Mouse (Mus musculus): Measurements from ENCODE around the gene Fam20b. TPM values are rescaled to one million over a fixed set of nuclear protein-coding genes. Genes with fewer than 3 reads are reported as not detected.
A peak's percentile ranks its signal among the peaks of the same experiment; 100 is the strongest.

Gene Fam20b
- polyA plus RNA-seq, 1 experiment from 2014 or later: 16.6 TPM

DNA sequence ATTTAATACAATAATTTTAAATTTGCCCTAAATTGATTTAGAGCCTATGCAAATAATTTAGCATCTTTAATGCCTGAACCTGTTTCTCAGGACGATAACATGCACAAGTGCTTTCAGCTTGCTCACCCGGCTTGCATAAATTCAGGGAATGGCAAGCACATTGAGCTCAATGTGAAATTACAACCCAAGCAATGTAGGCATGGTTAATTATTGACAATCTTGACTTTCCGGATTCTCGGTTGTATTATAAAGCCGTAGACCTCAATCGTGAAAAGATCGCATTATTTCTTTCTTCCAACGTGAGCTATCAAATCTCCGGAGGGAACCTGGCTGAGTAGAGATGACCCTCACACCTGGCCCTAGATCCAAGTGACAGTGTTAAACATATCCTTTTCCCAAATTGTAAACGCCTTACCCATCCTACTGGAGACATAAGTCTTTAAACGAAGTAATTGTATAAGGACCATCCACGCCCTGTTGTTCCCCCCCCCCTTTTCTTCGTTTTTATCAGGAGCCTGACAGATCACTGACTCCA is 1.1 kb downstream of the Fam20b start:
- Histone ChIP-seq H3K36me3 (peaks cover 18% of the 10 kb centered on the region), H3K27me3 (ENCODE audit: low read depth, poor library complexity, severe bottlenecking) (peaks cover 26% of the 10 kb centered on the region), H3K4me1 (peaks cover 22% of the 10 kb centered on the region), H3K4me3 (peak overlapping the region; percentile 92), H3K27ac (replicated peaks) (peak overlapping the region; percentile 96), H3K9me3 (replicated peaks) (no peaks in the 10 kb centered on the region)
- DNase-seq (ENCODE audit: low spot score): no peak
- 24% methylated on average over 13 of the region's 13 CpGs for WGBS

GRCm38 (mm10) chr1:156716681-156717080 is 2.2 kb downstream of the Fam20b start:
- H3K9me3 ChIP-seq (replicated peaks): no peaks in the 10 kb centered on the region
- peaks cover 22% of the 10 kb centered on the region for H3K4me1 ChIP-seq
- peaks cover 22% of the 10 kb centered on the region for H3K27me3 ChIP-seq (ENCODE audit: low read depth, poor library complexity, severe bottlenecking)
- H3K27ac ChIP-seq (replicated peaks): no peak overlapping the region
- peaks cover 18% of the 10 kb centered on the region for H3K36me3 ChIP-seq
- 95% methylated on average over 6 of the region's 6 CpGs for WGBS
- no peak for DNase-seq (ENCODE audit: low spot score)
- H3K4me3 ChIP-seq: no peak overlapping the region

GRCm38 (mm10) chr1:156710472-156711098 is 8.3 kb downstream of the Fam20b start:
- Histone ChIP-seq H3K27ac (replicated peaks) (no peak overlapping the region), H3K4me3 (no peak overlapping the region), H3K27me3 (ENCODE audit: low read depth, poor library complexity, severe bottlenecking) (no peaks in the 10 kb centered on the region), H3K36me3 (peaks cover 14% of the 10 kb centered on the region), H3K4me1 (0 out of 2 replicates have a peak, but pooled peaks cover 8% of the 10 kb centered on the region), H3K9me3 (replicated peaks) (no peaks in the 10 kb centered on the region)
- DNase-seq (ENCODE audit: low spot score): no peak
- 83% methylated on average over 10 of the region's 10 CpGs for WGBS

- Histone ChIP-seq H3K27ac (replicated peaks) (no peak overlapping the region), H3K9me3 (replicated peaks) (no peaks in the 10 kb centered on the region), H3K27me3 (ENCODE audit: low read depth, poor library complexity, severe bottlenecking) (no peaks in the 10 kb centered on the region), H3K4me3 (no peak overlapping the region), H3K36me3 (peaks cover 24% of the 10 kb centered on the region), H3K4me1 (0 out of 2 replicates have a peak, but pooled peaks cover 8% of the 10 kb centered on the region)
- 95% methylated on average over 3 of the region's 3 CpGs for WGBS
- DNase-seq (ENCODE audit: low spot score): no peak
Measured at GRCm38 (mm10) chr1:156708672-156709071, 10.2 kb downstream of the Fam20b start.

DNA sequence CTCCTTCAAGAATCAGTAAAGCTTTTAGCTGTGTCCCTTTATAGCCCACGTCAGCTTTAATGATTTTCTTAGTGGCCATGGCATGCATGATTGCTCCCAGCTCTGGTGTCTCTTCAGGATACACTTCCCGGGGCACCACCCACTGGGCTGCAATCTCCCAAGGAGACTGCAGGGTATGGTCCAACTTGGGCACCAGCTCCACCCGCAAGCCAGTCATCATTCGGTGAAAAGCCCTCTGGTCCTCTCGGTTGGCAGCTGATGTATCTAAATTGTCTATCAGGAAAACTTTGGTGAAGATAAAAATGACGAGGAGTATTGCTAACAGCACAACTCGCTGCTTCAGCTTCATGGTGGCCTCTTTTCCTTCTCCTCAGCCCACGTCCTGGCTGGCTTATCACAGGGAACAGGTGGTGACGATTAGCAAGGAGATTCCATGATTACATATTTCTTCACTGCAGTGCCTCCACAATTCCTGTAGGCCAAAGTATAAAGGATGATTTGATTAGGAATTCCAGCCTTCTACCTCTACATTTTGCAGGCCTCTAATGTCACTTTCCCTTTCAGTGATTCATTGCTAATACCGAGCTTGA is 13.1 kb downstream of the Fam20b start:
- Histone ChIP-seq H3K4me1 (0 out of 2 replicates have a peak, but pooled peaks cover 4% of the 10 kb centered on the region), H3K36me3 (peaks cover 48% of the 10 kb centered on the region), H3K9me3 (replicated peaks) (no peaks in the 10 kb centered on the region), H3K27me3 (ENCODE audit: low read depth, poor library complexity, severe bottlenecking) (no peaks in the 10 kb centered on the region), H3K27ac (replicated peaks) (no peak overlapping the region), H3K4me3 (no peak overlapping the region)
- DNase-seq (ENCODE audit: low spot score): no peak
- 85% methylated on average over 10 of the region's 10 CpGs for WGBS

GRCm38 (mm10) chr1:156703444-156703843 is 15.4 kb downstream of the Fam20b start:
- H3K27me3 ChIP-seq (ENCODE audit: low read depth, poor library complexity, severe bottlenecking): no peaks in the 10 kb centered on the region
- peaks cover 69% of the 10 kb centered on the region for H3K36me3 ChIP-seq
- no peaks in the 10 kb centered on the region for H3K9me3 ChIP-seq (replicated peaks)
- DNase-seq (ENCODE audit: low spot score): no peak
- no peaks in the 10 kb centered on the region for H3K4me1 ChIP-seq
- no peak overlapping the region for H3K4me3 ChIP-seq
- no peak overlapping the region for H3K27ac ChIP-seq (replicated peaks)
- 88% methylated on average over 4 of the region's 4 CpGs for WGBS

DNA sequence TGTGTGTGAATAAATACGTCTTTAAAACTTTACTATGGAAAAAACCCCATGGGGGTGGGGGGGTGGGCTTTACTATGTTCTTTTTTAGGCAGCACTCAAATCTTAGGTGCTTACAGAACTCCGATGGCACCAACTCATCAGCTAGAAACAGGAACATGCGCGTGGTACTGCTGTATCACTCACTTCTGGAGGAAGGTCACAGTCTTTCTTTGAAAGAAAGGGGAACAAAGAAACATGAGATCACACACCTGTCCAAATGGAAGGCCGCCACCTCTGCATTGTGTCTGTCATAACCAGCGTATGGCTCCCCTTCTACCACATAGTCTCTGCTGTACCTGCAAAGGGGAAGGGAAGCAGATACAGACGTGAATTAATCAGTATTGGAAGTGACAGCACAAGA is 16.7 kb downstream of the Fam20b start:
- H3K9me3 ChIP-seq (replicated peaks): no peaks in the 10 kb centered on the region
- peaks cover 81% of the 10 kb centered on the region for H3K36me3 ChIP-seq
- DNase-seq (ENCODE audit: low spot score): no peak
- H3K27me3 ChIP-seq (ENCODE audit: low read depth, poor library complexity, severe bottlenecking): no peaks in the 10 kb centered on the region
- H3K4me3 ChIP-seq: no peak overlapping the region
- H3K27ac ChIP-seq (replicated peaks): no peak overlapping the region
- H3K4me1 ChIP-seq: no peaks in the 10 kb centered on the region
- 92% methylated on average over 7 of the region's 7 CpGs for WGBS

DNA sequence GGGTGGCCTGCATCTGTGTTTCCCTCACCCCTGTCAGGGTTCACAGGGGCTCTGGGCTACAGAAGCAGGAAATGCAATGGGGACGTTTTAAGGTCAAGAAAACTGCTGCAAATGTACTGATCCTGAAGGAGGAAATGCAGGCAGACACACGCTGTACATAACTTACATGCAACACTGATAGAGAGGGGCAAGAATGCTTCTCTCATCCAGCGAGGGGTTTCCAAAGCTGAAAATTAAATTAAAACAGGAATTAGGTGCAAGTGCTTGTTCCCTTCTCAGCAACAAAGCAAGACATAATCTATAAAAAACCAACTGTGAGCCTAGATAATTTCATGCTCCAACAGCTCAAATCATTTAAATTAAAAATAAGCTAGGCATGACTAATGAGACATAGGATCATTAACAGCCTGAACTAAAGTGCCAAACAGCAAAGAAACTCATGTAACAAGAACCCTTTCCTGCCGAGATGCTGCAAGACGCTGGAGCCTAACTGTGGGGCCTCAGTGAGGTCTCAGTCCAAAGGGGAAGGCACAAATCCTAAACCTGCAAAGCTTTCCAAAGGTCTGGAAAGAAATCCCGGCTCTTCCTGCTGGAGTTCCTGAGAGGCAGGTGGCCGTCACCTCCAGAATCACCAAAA is 32.7 kb downstream of the Fam20b start:
- Histone ChIP-seq H3K27ac (replicated peaks) (no peak overlapping the region), H3K27me3 (ENCODE audit: low read depth, poor library complexity, severe bottlenecking) (no peaks in the 10 kb centered on the region), H3K36me3 (peaks cover 87% of the 10 kb centered on the region), H3K9me3 (replicated peaks) (no peaks in the 10 kb centered on the region), H3K4me3 (no peak overlapping the region), H3K4me1 (no peaks in the 10 kb centered on the region)
- 81% methylated on average over 7 of the region's 7 CpGs for WGBS
- DNase-seq (ENCODE audit: low spot score): no peak

- 86% methylated on average over 9 of the region's 9 CpGs for WGBS
- H3K9me3 ChIP-seq (replicated peaks): no peaks in the 10 kb centered on the region
- H3K27ac ChIP-seq (replicated peaks): no peak overlapping the region
- H3K27me3 ChIP-seq (ENCODE audit: low read depth, poor library complexity, severe bottlenecking): peaks cover 6% of the 10 kb centered on the region
- DNase-seq (ENCODE audit: low spot score): no peak
- no peak overlapping the region for H3K4me3 ChIP-seq
- peaks cover 3% of the 10 kb centered on the region for H3K4me1 ChIP-seq
- peaks cover 44% of the 10 kb centered on the region for H3K36me3 ChIP-seq
Measured at GRCm38 (mm10) chr1:156679599-156679998, 39.3 kb downstream of the Fam20b start.

- no peak for DNase-seq (ENCODE audit: low spot score)
- 82% methylated on average over 3 of the region's 3 CpGs for WGBS
Measured at GRCm38 (mm10) chr1:156677230-156677629, 41.7 kb downstream of the Fam20b start.

DNA sequence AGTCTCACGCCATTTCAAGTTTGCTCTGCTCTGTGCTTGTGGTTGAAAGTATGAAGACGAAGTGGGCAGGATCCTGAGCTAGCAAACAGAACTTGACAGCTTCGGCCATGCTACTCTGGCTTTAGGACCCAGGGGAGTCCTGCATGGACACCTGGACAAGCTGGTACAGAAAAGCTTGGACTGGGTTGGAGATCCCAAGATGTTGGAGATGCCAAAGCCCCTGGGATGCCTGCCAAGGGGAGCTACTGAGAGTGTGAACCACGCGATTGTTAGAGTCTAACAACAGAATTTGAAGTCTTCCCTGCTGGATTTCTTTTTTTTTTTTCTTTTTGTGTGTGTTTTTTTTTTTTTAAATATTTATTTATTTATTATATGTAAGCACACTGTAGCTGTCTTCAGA is 42.3 kb downstream of the Fam20b start:
- H3K36me3 ChIP-seq: peaks cover 19% of the 10 kb centered on the region
- peaks cover 22% of the 10 kb centered on the region for H3K27me3 ChIP-seq (ENCODE audit: low read depth, poor library complexity, severe bottlenecking)
- DNase-seq (ENCODE audit: low spot score): no peak
- 87% methylated on average over 5 of the region's 5 CpGs for WGBS
- H3K9me3 ChIP-seq (replicated peaks): no peaks in the 10 kb centered on the region
- H3K4me1 ChIP-seq: peaks cover 24% of the 10 kb centered on the region
- H3K4me3 ChIP-seq: no peak overlapping the region
- no peak overlapping the region for H3K27ac ChIP-seq (replicated peaks)

More at GRCm38 (mm10) chr1:156677230-156677629, 41.7 kb downstream of the Fam20b start:
- Histone ChIP-seq H3K27ac (replicated peaks) (no peak overlapping the region), H3K9me3 (replicated peaks) (no peaks in the 10 kb centered on the region), H3K4me1 (peaks cover 24% of the 10 kb centered on the region), H3K36me3 (peaks cover 23% of the 10 kb centered on the region), H3K4me3 (no peak overlapping the region), H3K27me3 (ENCODE audit: low read depth, poor library complexity, severe bottlenecking) (peaks cover 22% of the 10 kb centered on the region)

- H3K4me1 ChIP-seq: peaks cover 24% of the 10 kb centered on the region
- DNase-seq (ENCODE audit: low spot score): peak; percentile 62
- H3K27ac ChIP-seq (replicated peaks): no peak overlapping the region
- H3K4me3 ChIP-seq: no peak overlapping the region
- peaks cover 17% of the 10 kb centered on the region for H3K36me3 ChIP-seq
- no peaks in the 10 kb centered on the region for H3K9me3 ChIP-seq (replicated peaks)
- H3K27me3 ChIP-seq (ENCODE audit: low read depth, poor library complexity, severe bottlenecking): peaks cover 22% of the 10 kb centered on the region
- 37% methylated on average over 12 of the region's 12 CpGs for WGBS
Measured at GRCm38 (mm10) chr1:156676171-156676570, 42.7 kb downstream of the Fam20b start.

Measured in midbrain, embryonic 10.5 days (tissue).